Mouse (Mus musculus) myocyte (in vitro differentiated cells): ENCODE measurements around the gene Acbd3.

Experiments
- MYOD1 ChIP-seq, 3 experiments: IDR thresholded peaks; one replicate each; pipeline ENCODE4 v1.6.1; 2011; ENCODE audit warnings: control low read depth in 2 of 3, low read depth in 2 of 3, mild to moderate bottlenecking in 2 of 3, moderate library complexity in 1 of 3; ENCODE audit not compliant: insufficient read length in 2 of 3, control insufficient read depth in 1 of 3
- POLR2A ChIP-seq: IDR thresholded peaks from one replicate; pipeline ENCODE4 v1.6.1; 2011; ENCODE audit warnings: low read depth, mild to moderate bottlenecking, control low read depth, moderate library complexity; ENCODE audit not compliant: insufficient read length

DNA sequence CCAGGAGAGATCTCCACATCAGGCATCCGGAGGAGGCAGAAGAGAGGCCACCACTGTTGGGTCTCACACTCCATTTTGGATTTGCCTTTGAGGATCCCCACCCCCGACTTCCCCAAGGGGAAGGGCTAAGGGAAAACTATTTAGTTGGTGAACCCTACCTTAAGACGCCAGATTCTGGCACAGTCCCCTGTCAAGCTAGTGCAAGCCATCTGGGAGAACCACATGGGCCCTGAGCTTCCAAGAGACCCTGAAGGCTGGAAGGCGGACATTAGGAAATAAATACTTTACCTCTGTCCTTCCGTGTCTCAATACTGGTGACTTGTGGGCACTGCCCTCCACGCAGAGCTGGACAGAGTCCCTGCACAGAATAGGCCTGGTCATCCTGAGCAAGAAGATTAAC lies 50.7 kb downstream of the Acbd3 start:
- TF ChIP-seq POLR2A (no peak), MYOD1 (IDR thresholded peaks at IDR 0.05; ENCODE audit: control insufficient read depth in 1 of 3, insufficient read length in 2 of 3, low read depth in 2 of 3) (no peak)
